Mouse (Mus musculus) C2C12 (cell line): Measurements from ENCODE around the gene Plin5.

Experiments
- CEBPB ChIP-seq: IDR thresholded peaks from one replicate; pipeline ENCODE4 v1.6.1; 2011; ENCODE audit warnings: low read depth, mild to moderate bottlenecking, control low read depth, moderate library complexity
- CTCF ChIP-seq: IDR thresholded peaks from one replicate; pipeline ENCODE4 v1.5.1; 2011; ENCODE audit not compliant: control insufficient read depth, insufficient read depth, insufficient read length
- MAX ChIP-seq: IDR thresholded peaks from one replicate; pipeline ENCODE4 v1.6.1; 2011; ENCODE audit warnings: mild to moderate bottlenecking, control low read depth
- MYOD1 ChIP-seq: IDR thresholded peaks from one replicate; pipeline ENCODE4 v1.6.1; 2011; ENCODE audit warnings: low read depth; ENCODE audit not compliant: control insufficient read depth, insufficient read length
- MYOG ChIP-seq: IDR thresholded peaks from one replicate; pipeline ENCODE4 v1.6.1; 2011; ENCODE audit not compliant: control insufficient read depth, insufficient read length; ENCODE audit errors: extremely low read depth
- USF1 ChIP-seq: IDR thresholded peaks from one replicate; pipeline ENCODE4 v1.6.1; 2011; ENCODE audit warnings: low read depth, mild to moderate bottlenecking, control low read depth, moderate library complexity

DNA sequence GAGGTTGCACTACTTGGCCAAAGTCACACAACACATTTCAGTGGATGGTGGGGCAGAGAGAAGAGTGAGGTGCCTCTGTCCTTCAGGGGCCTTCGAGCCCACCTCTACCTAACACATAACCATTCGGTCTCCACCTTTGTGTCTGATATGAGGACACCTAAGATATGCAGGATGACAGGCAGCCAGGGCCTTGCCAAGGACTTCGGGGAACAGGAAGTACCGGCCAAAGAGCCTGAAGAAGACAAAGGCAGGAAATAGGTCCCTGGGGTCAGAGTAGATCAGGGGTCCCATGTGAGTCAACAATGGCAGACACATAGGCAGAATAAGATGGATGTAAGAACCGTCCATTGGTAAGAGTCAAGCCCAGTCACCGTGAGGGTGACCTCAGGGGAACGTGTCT, 19.2 kb upstream of the Plin5 start:
- no peak for TF ChIP-seq USF1
- no peak for TF ChIP-seq MAX
- no peak for TF ChIP-seq CEBPB
- TF ChIP-seq CTCF, result no peak
- no peak for TF ChIP-seq MYOG
- no peak for TF ChIP-seq MYOD1
